Mouse (Mus musculus): ENCODE results near the gene Gm11639. TPM values are rescaled to one million over a fixed set of nuclear protein-coding genes. Genes with fewer than 3 reads are reported as not detected.

Gene Gm11639
- polyA plus RNA-seq, 1 experiment from 2014 or later = 0.16 TPM

DNA sequence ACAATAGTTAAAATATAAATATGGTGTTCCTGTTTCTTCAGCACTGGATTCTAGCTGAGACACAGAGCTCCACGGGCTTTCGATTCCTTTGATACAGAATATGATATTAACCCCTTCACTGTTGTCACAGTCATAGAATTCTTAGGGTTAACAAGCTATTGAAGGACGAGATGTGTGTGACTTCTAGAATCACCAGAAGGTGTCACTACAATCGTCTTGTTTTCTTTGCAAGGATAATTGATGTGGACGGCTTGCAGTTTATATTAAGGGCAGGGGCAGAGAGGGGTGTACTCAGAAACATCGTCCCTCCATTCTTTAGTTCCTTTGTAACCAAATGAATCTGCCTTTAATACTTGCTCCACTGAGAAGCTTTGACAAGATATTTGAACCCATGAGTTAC, 80.3 kb downstream of the Gm11639 start:
- Histone ChIP-seq H3K9ac (no peak overlapping the region), H3K4me3 (no peak overlapping the region), H3K27ac (no peak overlapping the region), H3K36me3 (no peaks in the 10 kb centered on the region), H3K4me2 (no peak overlapping the region), H3K4me1 (replicated peaks) (no peaks in the 10 kb centered on the region), H3K9me3 (no peaks in the 10 kb centered on the region), H3K27me3 (no peaks in the 10 kb centered on the region)
- WGBS = 44% methylated on average over 6 of the region's 6 CpGs
- ATAC-seq (ENCODE audit: low FRiP score) = no peak

DNA sequence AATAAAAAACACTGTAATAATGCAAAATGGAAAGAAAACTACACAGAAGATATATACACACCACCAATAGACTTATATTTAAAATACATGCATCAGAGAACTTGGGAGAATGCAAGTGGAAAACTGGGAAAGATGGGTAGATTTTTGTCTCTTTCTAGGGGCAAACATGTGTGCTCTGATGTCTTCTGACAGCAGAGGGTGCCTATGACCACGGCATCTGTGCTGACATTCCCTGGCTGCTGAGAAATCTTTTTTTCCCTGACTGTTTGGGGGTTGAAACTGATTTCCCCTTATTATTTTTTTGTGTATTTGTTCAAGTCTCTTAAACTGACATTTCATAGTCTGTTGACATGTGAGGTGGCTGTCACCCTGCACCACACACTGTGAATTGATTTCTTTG, 81.6 kb downstream of the Gm11639 start:
- whole genome bisulfite sequencing = 63% methylated on average over 1 of the region's 1 CpGs

DNA sequence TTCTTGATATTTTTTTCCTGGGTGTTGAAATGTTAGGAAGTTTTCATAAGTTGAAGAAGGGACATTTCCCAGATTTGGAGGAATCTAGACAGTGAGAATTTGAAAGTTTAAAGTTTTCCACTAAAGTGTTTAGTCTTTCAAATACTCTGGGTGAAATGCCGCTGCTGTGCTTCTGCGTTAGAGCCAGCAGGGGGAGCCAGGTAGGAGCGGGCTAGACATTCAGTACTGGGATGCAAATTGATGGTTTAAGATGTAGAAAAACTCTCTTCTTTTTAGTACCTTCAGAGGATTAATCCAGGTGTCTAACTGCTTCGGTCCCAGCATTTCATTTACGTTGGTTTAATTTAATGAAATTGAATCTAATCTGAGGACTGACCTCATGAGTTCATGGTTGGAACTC, 82.6 kb downstream of the Gm11639 start:
- H3K27me3 ChIP-seq = no peaks in the 10 kb centered on the region
- no peak for ATAC-seq (ENCODE audit: low FRiP score)
- no peaks in the 10 kb centered on the region for H3K4me1 ChIP-seq (replicated peaks)
- H3K27ac ChIP-seq = no peak overlapping the region
- H3K4me2 ChIP-seq = no peak overlapping the region
- H3K4me3 ChIP-seq = no peak overlapping the region
- H3K36me3 ChIP-seq = no peaks in the 10 kb centered on the region
- no peak overlapping the region for H3K9ac ChIP-seq
- no peaks in the 10 kb centered on the region for H3K9me3 ChIP-seq
- 16% methylated on average over 5 of the region's 5 CpGs for WGBS

More for the DNA sequence above, 81.6 kb downstream of the Gm11639 start:
- H3K27me3 ChIP-seq = no peaks in the 10 kb centered on the region
- no peak overlapping the region for H3K27ac ChIP-seq
- H3K4me3 ChIP-seq = no peak overlapping the region
- no peaks in the 10 kb centered on the region for H3K36me3 ChIP-seq
- no peaks in the 10 kb centered on the region for H3K9me3 ChIP-seq
- no peak overlapping the region for H3K4me2 ChIP-seq
- H3K9ac ChIP-seq = no peak overlapping the region
- ATAC-seq (ENCODE audit: low FRiP score) = no peak
- no peaks in the 10 kb centered on the region for H3K4me1 ChIP-seq (replicated peaks)

GRCm38 (mm10) chr11:104778796-104779195, 93.3 kb downstream of the Gm11639 start:
- Histone ChIP-seq H3K4me3 (no peak overlapping the region), H3K4me2 (no peak overlapping the region), H3K4me1 (replicated peaks) (no peaks in the 10 kb centered on the region), H3K27ac (no peak overlapping the region), H3K9ac (no peak overlapping the region), H3K27me3 (no peaks in the 10 kb centered on the region), H3K9me3 (no peaks in the 10 kb centered on the region), H3K36me3 (no peaks in the 10 kb centered on the region)
- no peak for ATAC-seq (ENCODE audit: low FRiP score)
- WGBS = 85% methylated on average over 2 of the region's 2 CpGs

- no peak overlapping the region for H3K4me3 ChIP-seq
- no peak for ATAC-seq (ENCODE audit: low FRiP score)
- H3K36me3 ChIP-seq = no peaks in the 10 kb centered on the region
- WGBS = 81% methylated on average over 2 of the region's 2 CpGs
- H3K27me3 ChIP-seq = no peaks in the 10 kb centered on the region
- no peaks in the 10 kb centered on the region for H3K4me1 ChIP-seq (replicated peaks)
- no peaks in the 10 kb centered on the region for H3K9me3 ChIP-seq
- H3K9ac ChIP-seq = no peak overlapping the region
- H3K4me2 ChIP-seq = no peak overlapping the region
- H3K27ac ChIP-seq = no peak overlapping the region
These were observed 259.2 kb downstream of the Gm11639 start for GRCm38 (mm10) chr11:104944723-104945122.

- Histone ChIP-seq H3K4me3 (no peak overlapping the region), H3K4me2 (no peak overlapping the region), H3K27ac (no peak overlapping the region), H3K36me3 (no peaks in the 10 kb centered on the region), H3K9me3 (no peaks in the 10 kb centered on the region), H3K27me3 (no peaks in the 10 kb centered on the region), H3K4me1 (replicated peaks) (no peaks in the 10 kb centered on the region), H3K9ac (no peak overlapping the region)
- no peak for ATAC-seq (ENCODE audit: low FRiP score)
- 74% methylated on average over 4 of the region's 4 CpGs for WGBS
These were observed 266.8 kb downstream of the Gm11639 start for GRCm38 (mm10) chr11:104952349-104952748.

- H3K4me3 ChIP-seq = no peak overlapping the region
- no peaks in the 10 kb centered on the region for H3K9me3 ChIP-seq
- ATAC-seq (ENCODE audit: low FRiP score) = no peak
- H3K36me3 ChIP-seq = no peaks in the 10 kb centered on the region
- no peak overlapping the region for H3K4me2 ChIP-seq
- H3K27ac ChIP-seq = no peak overlapping the region
- no peaks in the 10 kb centered on the region for H3K4me1 ChIP-seq (replicated peaks)
- no peak overlapping the region for H3K9ac ChIP-seq
- no peaks in the 10 kb centered on the region for H3K27me3 ChIP-seq
- WGBS = 98% methylated on average over 1 of the region's 1 CpGs
These were observed 282.4 kb downstream of the Gm11639 start for GRCm38 (mm10) chr11:104967862-104968261.

- ATAC-seq (ENCODE audit: low FRiP score) = no peak
- H3K4me2 ChIP-seq = no peak overlapping the region
- 97% methylated on average over 2 of the region's 2 CpGs for WGBS
- H3K4me1 ChIP-seq (replicated peaks) = no peaks in the 10 kb centered on the region
- no peaks in the 10 kb centered on the region for H3K27me3 ChIP-seq
- H3K4me3 ChIP-seq = no peak overlapping the region
- H3K27ac ChIP-seq = no peak overlapping the region
- H3K9ac ChIP-seq = no peak overlapping the region
- H3K9me3 ChIP-seq = no peaks in the 10 kb centered on the region
- no peaks in the 10 kb centered on the region for H3K36me3 ChIP-seq
These were observed 282.9 kb downstream of the Gm11639 start for GRCm38 (mm10) chr11:104968388-104968787.

GRCm38 (mm10) chr11:104971322-104971721, 285.8 kb downstream of the Gm11639 start:
- ATAC-seq (ENCODE audit: low FRiP score) = no peak

DNA sequence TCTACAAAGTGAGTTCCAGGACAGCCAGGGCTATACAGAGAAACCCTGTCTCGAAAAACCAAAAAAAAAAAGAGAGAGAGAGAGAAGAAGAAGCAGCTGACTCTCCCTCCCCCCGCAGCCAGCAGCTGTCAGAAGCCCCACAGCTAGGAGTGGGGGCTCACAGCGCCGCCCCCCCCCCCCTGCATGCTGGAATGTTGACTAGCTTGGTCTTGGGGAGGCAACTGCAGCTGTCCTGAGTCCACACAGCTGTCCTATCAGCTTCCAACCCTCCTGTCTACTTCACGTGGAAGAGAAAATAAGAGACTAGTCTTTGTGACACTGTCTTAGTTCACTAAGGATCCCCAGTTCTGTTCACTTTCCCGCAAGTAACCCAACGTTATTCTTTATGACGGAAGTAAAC, 287.0 kb downstream of the Gm11639 start:
- no peak overlapping the region for H3K27ac ChIP-seq
- no peak overlapping the region for H3K4me2 ChIP-seq
- 82% methylated on average over 8 of the region's 8 CpGs for WGBS
- H3K27me3 ChIP-seq = no peaks in the 10 kb centered on the region
- no peak overlapping the region for H3K4me3 ChIP-seq
- no peaks in the 10 kb centered on the region for H3K4me1 ChIP-seq (replicated peaks)
- no peak for ATAC-seq (ENCODE audit: low FRiP score)
- no peak overlapping the region for H3K9ac ChIP-seq
- no peaks in the 10 kb centered on the region for H3K36me3 ChIP-seq
- no peaks in the 10 kb centered on the region for H3K9me3 ChIP-seq

More at GRCm38 (mm10) chr11:104971322-104971721, 285.8 kb downstream of the Gm11639 start:
- Histone ChIP-seq H3K4me1 (replicated peaks) (no peaks in the 10 kb centered on the region), H3K27me3 (no peaks in the 10 kb centered on the region), H3K27ac (no peak overlapping the region), H3K9me3 (no peaks in the 10 kb centered on the region), H3K4me3 (no peak overlapping the region), H3K36me3 (no peaks in the 10 kb centered on the region), H3K4me2 (no peak overlapping the region), H3K9ac (no peak overlapping the region)
- WGBS = under 1% methylated on average over 4 of the region's 4 CpGs

- Histone ChIP-seq H3K9me3 (no peaks in the 10 kb centered on the region), H3K27me3 (no peaks in the 10 kb centered on the region), H3K4me1 (replicated peaks) (no peaks in the 10 kb centered on the region), H3K27ac (no peak overlapping the region), H3K9ac (no peak overlapping the region), H3K4me3 (no peak overlapping the region), H3K4me2 (no peak overlapping the region), H3K36me3 (no peaks in the 10 kb centered on the region)
- WGBS = 75% methylated on average over 5 of the region's 5 CpGs
- no peak for ATAC-seq (ENCODE audit: low FRiP score)
These were observed 292.5 kb downstream of the Gm11639 start for GRCm38 (mm10) chr11:104977976-104978375.

DNA sequence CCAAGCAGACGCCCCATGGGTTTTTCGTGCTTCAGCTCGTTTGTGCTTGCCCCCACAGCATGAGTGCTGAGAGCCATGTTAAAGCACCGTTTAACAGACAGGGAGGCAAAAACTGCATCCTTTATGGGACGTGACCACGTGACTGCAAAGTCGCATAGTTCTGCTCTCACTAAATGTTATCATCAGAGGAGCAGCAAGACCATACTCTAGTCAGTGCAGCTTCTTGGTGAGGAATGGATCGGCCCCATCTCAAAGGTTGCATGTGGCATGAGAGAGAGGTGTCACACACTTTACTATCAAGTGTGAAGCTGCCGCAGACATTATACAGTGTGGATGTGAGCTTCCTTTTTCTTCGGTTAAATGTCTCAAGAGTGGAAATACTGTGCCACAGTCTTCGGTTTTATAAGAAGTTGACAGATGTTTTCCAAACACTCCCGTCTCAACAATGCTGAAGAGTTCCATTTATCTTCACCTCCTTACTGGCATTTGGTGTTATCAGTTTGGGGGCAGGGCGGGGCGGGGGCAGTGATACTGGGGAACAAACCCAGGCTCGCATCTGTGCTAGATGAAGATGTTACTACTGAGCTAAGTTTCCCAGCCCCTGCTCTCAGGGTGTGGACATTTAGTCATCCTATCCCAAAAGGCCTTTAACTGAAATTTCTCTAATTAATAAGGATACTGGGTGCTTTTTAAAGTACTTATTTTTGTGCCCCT, 296.0 kb downstream of the Gm11639 start:
- Histone ChIP-seq H3K4me1 (replicated peaks) (no peaks in the 10 kb centered on the region), H3K27ac (no peak overlapping the region), H3K27me3 (no peaks in the 10 kb centered on the region), H3K9me3 (no peaks in the 10 kb centered on the region), H3K4me3 (no peak overlapping the region), H3K9ac (no peak overlapping the region), H3K4me2 (no peak overlapping the region), H3K36me3 (no peaks in the 10 kb centered on the region)
- 81% methylated on average over 15 of the region's 15 CpGs for WGBS
- no peak for ATAC-seq (ENCODE audit: low FRiP score)

DNA sequence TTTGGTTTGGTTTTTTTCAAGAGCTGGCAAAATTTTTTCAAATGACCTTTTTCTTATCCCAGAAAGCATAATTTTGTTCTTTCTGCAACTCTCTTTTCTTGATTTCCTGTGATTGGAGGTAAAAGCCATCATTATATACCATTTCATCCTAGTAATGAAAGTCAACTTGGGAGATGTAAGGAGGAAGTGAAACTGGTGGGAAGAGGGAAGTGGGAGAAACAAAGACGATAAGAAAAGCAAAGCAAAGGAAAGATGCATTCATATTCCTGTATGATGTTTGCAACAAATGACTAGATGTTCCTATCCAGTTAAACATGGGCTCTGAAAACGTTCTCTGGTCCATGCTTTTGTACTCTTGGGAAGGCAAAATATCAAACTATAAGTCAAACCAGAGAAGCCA, 323.7 kb downstream of the Gm11639 start:
- no peak overlapping the region for H3K9ac ChIP-seq
- WGBS = 75% methylated on average over 2 of the region's 2 CpGs
- H3K27ac ChIP-seq = no peak overlapping the region
- no peak overlapping the region for H3K4me2 ChIP-seq
- no peak for ATAC-seq (ENCODE audit: low FRiP score)
- no peak overlapping the region for H3K4me3 ChIP-seq
- no peaks in the 10 kb centered on the region for H3K27me3 ChIP-seq
- H3K36me3 ChIP-seq = no peaks in the 10 kb centered on the region
- H3K4me1 ChIP-seq (replicated peaks) = no peaks in the 10 kb centered on the region
- no peaks in the 10 kb centered on the region for H3K9me3 ChIP-seq
